Mouse (Mus musculus) kidney, postnatal 10 days (tissue): ENCODE measurements at regions not wholly inside any gene's neighbourhood (a gene's known extent, or its start where the extent isn't known, plus 50 kb on each side); places are given as distances from the start of the nearest gene placed in this dataset.
A peak's percentile ranks its signal among the peaks of the same experiment; 100 is the strongest.

Experiments used
- DNase-seq: peaks from one replicate; pipeline ENCODE4 v3.0.0; 2021; ENCODE audit warnings: mixed read lengths

- DNase-seq, result no peak
These were observed 220.0 kb upstream of the Gm9767 start for GRCm38 (mm10) chr10:25857954-25858616.

GRCm38 (mm10) chr10:25844348-25844747 lies 233.7 kb upstream of the Gm9767 start:
- DNase-seq, result no peak

- no peak for DNase-seq
These were observed 248.8 kb upstream of the Gm9767 start for GRCm38 (mm10) chr10:25829275-25829674.

GRCm38 (mm10) chr10:25804223-25804622 lies 268.2 kb upstream of the Smlr1 start:
- no peak for DNase-seq

GRCm38 (mm10) chr10:25801499-25801898 lies 265.4 kb upstream of the Smlr1 start:
- no peak for DNase-seq

GRCm38 (mm10) chr10:25798881-25799280 lies 262.8 kb upstream of the Smlr1 start:
- DNase-seq, result no peak

- DNase-seq, result peak; percentile 16
These were observed 254.3 kb upstream of the Smlr1 start for GRCm38 (mm10) chr10:25790363-25790821.

GRCm38 (mm10) chr10:25788660-25789059 lies 252.6 kb upstream of the Smlr1 start:
- DNase-seq, result no peak

GRCm38 (mm10) chr10:25788004-25788403 lies 251.9 kb upstream of the Smlr1 start:
- no peak for DNase-seq

- DNase-seq, result no peak
These were observed 247.8 kb upstream of the Smlr1 start for GRCm38 (mm10) chr10:25783861-25784260.

- no peak for DNase-seq
These were observed 243.4 kb upstream of the Smlr1 start for GRCm38 (mm10) chr10:25779476-25779875.

GRCm38 (mm10) chr10:25777717-25778116 lies 241.7 kb upstream of the Smlr1 start:
- peak; percentile 47 for DNase-seq

GRCm38 (mm10) chr10:25776697-25777096 lies 240.6 kb upstream of the Smlr1 start:
- DNase-seq, result no peak

- no peak for DNase-seq
These were observed 234.0 kb upstream of the Smlr1 start for GRCm38 (mm10) chr10:25770051-25770450.

- DNase-seq, result no peak
These were observed 232.4 kb upstream of the Smlr1 start for GRCm38 (mm10) chr10:25768456-25768855.

GRCm38 (mm10) chr10:25754300-25754699 lies 218.2 kb upstream of the Smlr1 start:
- no peak for DNase-seq

GRCm38 (mm10) chr10:25742678-25743077 lies 206.6 kb upstream of the Smlr1 start:
- no peak for DNase-seq

- no peak for DNase-seq
These were observed 204.9 kb upstream of the Smlr1 start for GRCm38 (mm10) chr10:25740956-25741355.

GRCm38 (mm10) chr10:25730470-25730869 lies 194.4 kb upstream of the Smlr1 start:
- DNase-seq, result no peak

GRCm38 (mm10) chr10:25723966-25724365 lies 187.9 kb upstream of the Smlr1 start:
- no peak for DNase-seq

- DNase-seq, result no peak
These were observed 179.7 kb upstream of the Smlr1 start for GRCm38 (mm10) chr10:25715747-25716146.

GRCm38 (mm10) chr10:25714636-25715035 lies 178.6 kb upstream of the Smlr1 start:
- DNase-seq, result no peak

- no peak for DNase-seq
These were observed 178.0 kb upstream of the Smlr1 start for GRCm38 (mm10) chr10:25714041-25714440.

GRCm38 (mm10) chr10:25707951-25708350 lies 171.9 kb upstream of the Smlr1 start:
- DNase-seq, result no peak

- DNase-seq, result no peak
These were observed 166.1 kb upstream of the Smlr1 start for GRCm38 (mm10) chr10:25702146-25702545.
